Mouse (Mus musculus) gastrocnemius, postnatal 4 days (tissue): ENCODE data around the gene Ptges3l. TPM values are rescaled to one million over a fixed set of nuclear protein-coding genes. Genes with fewer than 3 reads are reported as not detected.
"Not testable (repeated sequence)": the region's sequence is repeated elsewhere in the genome, so short reads cannot be mapped to it uniquely, and the experiment has no call there.

Experiments used
- DNase-seq, 2 experiments: peaks; one replicate each; pipeline ENCODE4 v3.0.0; 2021 to 2022; ENCODE audit warnings: low spot score in 2 of 2, mixed read lengths in 2 of 2
- long read RNA-seq, 2 experiments: library from polyadenylated mRNA; stranded (forward); transcript quantifications; one replicate each; pipeline ENCODE4 v2.0.0; 2021
- total RNA-seq, 2 experiments: library from RNA; stranded (reverse); gene quantifications; 2 replicates each; pipeline ENCODE4 v1.2.3; 2021

The Ptges3l gene
- 10 to 100 TPM; 56.2 to 80.9 TPM for total RNA-seq
- long read RNA-seq, experiment 1, transcript Ptges3l-203 (7 exons, 853 nt), result major isoform, 51 of 64 reads
- long read RNA-seq, experiment 1, partial matches to known transcripts, result 8 of 64 reads
- long read RNA-seq, experiment 1, other reads (novel, unspliced or antisense), result 3 of 64 reads
- long read RNA-seq, experiment 2, transcript Ptges3l-203 (7 exons, 853 nt), result major isoform, 44 of 70 reads
- long read RNA-seq, experiment 2, partial matches to known transcripts, result 17 of 70 reads
- long read RNA-seq, experiment 2, other reads (novel, unspliced or antisense), result 7 of 70 reads

- DNase-seq, result peak; percentile 98 to 99
Measured at GRCm38 (mm10) chr11:101424925-101425813, at the start of gene Ptges3l, which contains the start of gene Rundc1. Gene Ptges3l (minus strand): TSS chr11:101425333. Gene Rundc1 (plus strand): TSS chr11:101425085.

- no peak for DNase-seq
Measured at GRCm38 (mm10) chr11:101474298-101474697, 49.2 kb upstream of the Ptges3l start.

DNA sequence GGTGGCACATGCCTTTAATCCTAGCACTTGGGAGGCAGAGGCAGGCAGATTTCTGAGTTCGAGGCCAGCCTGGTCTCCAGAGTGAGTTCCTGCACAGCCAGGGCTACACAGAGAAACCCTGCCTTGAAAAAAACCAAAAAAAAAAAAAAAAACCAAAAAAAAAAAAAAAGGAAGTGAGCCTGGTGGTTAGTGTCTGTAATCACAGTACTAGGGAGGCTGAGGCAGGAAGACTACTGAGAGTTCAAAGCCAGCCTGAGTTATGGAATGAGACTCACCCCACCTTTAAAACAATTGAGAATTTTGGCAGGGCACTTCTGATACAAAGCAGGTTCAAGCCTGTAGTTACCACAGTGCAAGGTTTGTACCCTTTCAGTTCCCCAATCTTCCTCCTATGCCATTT, 48.6 kb upstream of the Ptges3l start:
- DNase-seq, result not testable (repeated sequence)

- DNase-seq, result no peak
Measured at GRCm38 (mm10) chr11:101472336-101472735, 47.2 kb upstream of the Ptges3l start.

GRCm38 (mm10) chr11:101471926-101472325, 46.8 kb upstream of the Ptges3l start:
- no peak for DNase-seq

DNA sequence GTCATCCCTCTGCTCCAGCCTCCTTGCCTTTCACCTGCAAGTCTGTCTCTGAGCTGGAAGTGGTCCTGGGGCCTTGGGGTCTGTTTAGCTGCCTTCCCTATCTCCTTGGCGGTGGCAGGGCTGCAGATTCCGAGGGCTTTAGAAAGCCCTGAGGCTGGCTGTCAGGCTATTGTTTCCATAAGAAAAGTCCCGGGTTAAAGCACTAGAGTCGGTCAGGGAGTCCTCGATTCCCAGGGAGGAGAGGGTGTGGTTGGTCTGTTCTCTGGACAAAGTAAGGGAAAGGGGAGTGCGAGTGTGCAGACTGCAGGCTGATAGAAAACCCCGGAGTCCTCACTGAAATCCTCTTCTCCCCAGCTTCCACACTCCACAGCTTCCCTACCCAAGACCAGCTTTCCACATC, 45.1 kb upstream of the Ptges3l start:
- DNase-seq, result no peak

DNA sequence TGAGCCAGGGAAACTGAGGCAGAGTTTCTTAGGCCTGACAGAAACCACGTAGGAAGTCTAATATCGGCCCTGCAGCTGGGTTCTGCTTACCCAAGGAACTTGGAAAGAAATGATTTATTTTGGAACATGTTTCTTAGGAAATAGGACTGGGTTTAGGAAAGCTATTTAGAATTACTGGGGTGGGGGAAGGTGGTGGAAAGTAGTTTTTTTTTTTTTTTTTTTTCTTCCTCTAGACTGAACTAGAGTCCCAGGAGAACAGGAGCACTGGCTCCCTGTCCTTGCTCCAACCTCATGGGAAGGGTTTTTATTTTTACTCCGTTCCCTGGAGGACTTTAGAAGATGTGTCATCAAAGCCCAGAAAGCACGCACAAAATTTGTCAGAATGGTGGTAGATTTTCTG, 44.0 kb upstream of the Ptges3l start:
- DNase-seq, result no peak

GRCm38 (mm10) chr11:101468731-101469130, 43.6 kb upstream of the Ptges3l start:
- no peak for DNase-seq

DNA sequence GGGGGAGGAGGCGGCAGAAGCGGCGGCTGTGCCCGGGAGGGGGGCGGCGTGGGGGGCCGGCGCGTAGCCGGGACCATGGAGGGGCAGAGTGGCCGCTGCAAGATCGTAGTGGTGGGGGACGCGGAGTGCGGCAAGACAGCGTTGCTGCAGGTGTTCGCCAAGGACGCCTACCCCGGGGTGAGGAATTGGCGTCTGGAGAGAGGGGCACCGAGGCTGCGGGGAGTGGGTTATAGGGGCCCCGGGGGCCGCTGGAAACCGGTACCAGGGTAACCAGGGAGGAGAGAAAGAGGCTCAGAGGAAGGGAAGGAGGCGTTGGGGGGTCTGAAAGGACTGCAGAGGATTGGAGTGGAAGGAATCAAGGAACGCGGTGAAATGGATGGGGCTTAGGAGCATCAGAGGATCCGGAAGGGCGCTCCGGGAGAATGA, 43.1 kb upstream of the Ptges3l start:
- no peak for DNase-seq

GRCm38 (mm10) chr11:101467477-101468262, 42.5 kb upstream of the Ptges3l start:
- DNase-seq, result peak; percentile 50 to 69

DNA sequence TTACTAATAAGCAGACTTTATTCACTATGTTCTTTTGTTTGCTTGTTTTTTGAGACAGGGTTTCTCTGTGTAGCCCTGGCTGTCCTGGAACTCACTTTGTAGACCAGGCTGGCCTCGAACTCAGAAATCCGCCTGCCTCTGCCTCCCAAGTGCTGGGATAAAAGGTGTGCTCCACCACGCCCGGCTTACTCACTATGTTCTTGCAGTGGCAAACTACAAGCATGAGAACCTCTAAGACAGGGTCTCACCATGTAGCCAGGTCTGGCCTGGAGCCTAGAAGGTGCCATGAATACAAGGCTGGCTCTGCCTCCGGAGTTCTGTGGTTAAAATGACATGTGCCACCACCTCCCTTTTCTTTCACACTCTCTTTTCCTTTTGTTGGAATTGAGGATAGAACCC, 41.4 kb upstream of the Ptges3l start:
- DNase-seq, result not testable (repeated sequence)

GRCm38 (mm10) chr11:101465869-101466551, 40.9 kb upstream of the Ptges3l start, which contains the start of gene Vat1:
Gene Vat1 (minus strand): TSS chr11:101466230.
- DNase-seq, result peak; percentile 49 to 78

DNA sequence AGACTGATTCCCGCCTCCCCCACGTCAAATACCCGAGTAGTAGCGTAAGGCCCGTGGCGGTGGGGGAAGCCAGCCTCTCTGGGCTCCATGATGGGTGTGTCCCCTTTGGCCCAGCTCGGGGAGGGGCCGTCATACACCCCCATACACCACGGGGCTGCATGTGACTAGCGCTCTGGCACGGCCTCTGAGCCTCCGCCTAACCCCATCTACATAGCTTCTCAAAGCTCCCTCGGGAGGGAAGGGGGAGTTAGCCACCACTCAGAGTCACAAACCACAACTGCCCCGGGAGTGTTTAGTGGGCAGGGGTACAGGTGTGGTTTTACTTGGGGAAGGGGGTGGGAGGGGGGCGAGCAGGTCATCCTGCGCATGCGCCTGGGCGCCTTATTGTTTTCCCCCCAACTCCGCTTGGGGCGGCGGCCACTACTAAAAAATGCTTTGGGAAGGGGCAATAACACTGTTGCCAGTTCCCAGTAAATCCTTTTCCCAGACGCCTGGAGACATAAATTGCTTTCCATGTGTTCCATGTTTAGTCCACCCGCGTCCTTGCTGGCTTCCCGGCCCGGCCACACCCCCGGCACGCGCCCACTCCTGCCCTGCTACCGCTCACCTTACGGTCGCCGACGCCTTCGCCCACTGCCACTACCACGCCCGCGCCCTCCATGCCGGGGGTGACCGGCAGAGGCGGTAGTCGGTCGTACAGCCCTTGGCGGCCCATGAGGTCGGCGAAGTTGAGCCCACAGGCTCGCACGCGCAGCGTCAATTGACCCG, 40.2 kb upstream of the Ptges3l start:
- peak; percentile 48 to 80 for DNase-seq

GRCm38 (mm10) chr11:101464211-101465100, 39.3 kb upstream of the Ptges3l start, which contains the start of gene Rnd2:
Gene Rnd2 (plus strand): TSS chr11:101464999.
- DNase-seq, result no peak

- no peak for DNase-seq
Measured at GRCm38 (mm10) chr11:101462583-101463440, 37.7 kb upstream of the Ptges3l start.

- DNase-seq, result no peak
Measured at GRCm38 (mm10) chr11:101462141-101462540, 37.0 kb upstream of the Ptges3l start.

- DNase-seq, result no peak
Measured at GRCm38 (mm10) chr11:101460321-101460720, 35.2 kb upstream of the Ptges3l start.

DNA sequence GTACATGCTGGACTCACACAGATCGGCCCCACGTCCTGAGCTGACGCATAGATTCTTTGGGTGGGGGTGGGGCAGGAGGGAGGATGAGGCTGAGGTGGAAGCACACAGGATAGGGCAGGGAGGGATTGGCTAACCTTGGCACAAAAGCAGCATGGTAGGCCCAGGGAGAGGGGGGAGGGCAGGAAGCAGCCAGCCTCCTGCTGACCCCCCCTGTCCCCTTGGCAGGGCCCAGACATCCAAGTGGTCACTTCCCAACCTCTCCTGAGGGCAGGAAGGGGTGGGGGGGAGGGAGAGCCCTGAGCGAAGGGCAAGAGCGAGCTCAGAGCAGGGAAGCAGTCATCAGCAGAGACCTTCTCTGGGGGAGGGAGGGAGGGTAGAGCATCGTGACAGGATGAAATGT, 34.6 kb upstream of the Ptges3l start:
- no peak for DNase-seq
